Mouse (Mus musculus) small intestine, adult 2 months (tissue): ENCODE measurements around the gene Stap2.

Experiments used
- CTCF ChIP-seq: fragments of 200-500 bp; IDR thresholded peaks from 2 replicates; pipeline ENCODE4 v1.5.1; 2012; ENCODE audit warnings: low read depth, mild to moderate bottlenecking, control low read depth, inconsistent platforms, low read length, moderate library complexity, mixed read lengths; ENCODE audit not compliant: insufficient replicate concordance, insufficient read length; ENCODE audit errors: extremely low read depth
- POLR2A ChIP-seq: fragments of 200-500 bp; IDR thresholded peaks from 2 replicates; pipeline ENCODE4 v1.6.1; 2012; ENCODE audit warnings: low read depth, mild to moderate bottlenecking, control low read depth, inconsistent platforms, low read length, moderate library complexity

DNA sequence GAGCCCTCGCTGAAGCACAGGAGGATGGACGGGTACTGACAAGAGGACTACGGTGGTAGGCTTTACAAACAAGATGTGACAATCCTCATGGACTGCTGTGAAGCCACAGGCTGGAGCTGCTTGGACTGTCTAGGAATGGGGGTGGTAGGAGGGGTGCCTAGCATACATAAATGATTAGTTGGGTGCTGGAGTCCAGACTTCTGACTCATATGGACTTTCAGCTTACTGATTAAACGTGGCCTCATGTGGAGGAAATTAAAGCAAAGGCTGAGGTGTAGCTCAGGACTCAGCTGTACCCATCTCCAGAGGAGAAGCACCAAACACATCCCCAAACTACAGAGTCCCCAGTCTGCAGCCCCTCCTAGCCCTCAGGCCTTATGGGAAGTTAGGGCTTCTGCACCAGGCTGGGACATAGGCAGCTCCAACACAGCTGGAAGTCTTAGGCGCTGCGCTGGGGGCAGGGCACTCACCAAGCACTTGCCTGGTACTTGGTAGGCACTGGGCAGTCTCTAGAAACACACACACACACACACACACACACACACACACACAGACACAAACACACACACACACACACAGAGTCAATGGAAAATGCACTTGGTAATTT is 26.8 kb upstream of the Stap2 start:
- no peak for TF ChIP-seq POLR2A
- no peak for TF ChIP-seq CTCF
